Mouse (Mus musculus): ENCODE measurements around the gene Ppp2r5a. TPM values are rescaled to one million over a fixed set of nuclear protein-coding genes. Genes with fewer than 3 reads are reported as not detected.

The Ppp2r5a gene
- total and polyA plus RNA-seq, 3 experiments = 40.3 to 96.7 (median 62.0) TPM

- H3K9me3 ChIP-seq (replicated peaks; ENCODE audit: low read length) = no peaks in the 10 kb centered on the region
- H3K27me3 ChIP-seq (replicated peaks) = no peaks in the 10 kb centered on the region
- peaks cover 56% of the 10 kb centered on the region for H3K79me2 ChIP-seq (replicated peaks; ENCODE audit: control insufficient read depth, extremely low read depth, insufficient read depth, poor library complexity, severe bottlenecking)
- in situ Hi-C loops (cut with MboI; ENCODE audit: low pct_ligation_motif_present, low pct_unique_long_range_greater_than_20kb, low sequenced_read_pairs) (loop anchor here (10.0 kb wide), 1 partner anchor 151 kb away; no protein-coding TSS in a partner anchor), dilution Hi-C loops (cut with MboI; ENCODE audit: extremely low pct_ligation_motif_present, extremely low pct_unique_long_range_greater_than_20kb, low sequenced_read_pairs) (no loop called here)
- TF ChIP-seq E2F4 (IDR thresholded peaks at IDR 0.05; ENCODE audit: insufficient replicate concordance, low read depth, low read length) (no peak), MAZ (IDR thresholded peaks at IDR 0.05; ENCODE audit: low read depth, low read length) (no peak), SMC3 (IDR thresholded peaks at IDR 0.05; ENCODE audit: low read depth, low read length) (no peak), NRF1 (IDR thresholded peaks at IDR 0.05; ENCODE audit: low read depth, low read length) (no peak), ELF1 (IDR thresholded peaks at IDR 0.05; ENCODE audit: low read depth, low read length) (no peak), ZC3H11A (IDR thresholded peaks at IDR 0.05; ENCODE audit: low read depth, low read length) (no peak), BHLHE40 (IDR thresholded peaks at IDR 0.05; ENCODE audit: low read depth, low read length) (no peak), MAFK (IDR thresholded peaks at IDR 0.05; ENCODE audit: insufficient replicate concordance, low read length) (no peak), ZNF384 (IDR thresholded peaks at IDR 0.05; ENCODE audit: low read depth, low read length) (no peak), CTCF (conservative IDR thresholded peaks at IDR 0.05 in 1 of 2, IDR thresholded peaks at IDR 0.05 in 1 of 2; ENCODE audit: low read depth in 2 of 2, low read length in 2 of 2) (no peak), MEF2A (IDR thresholded peaks at IDR 0.05; ENCODE audit: borderline replicate concordance, low read depth, low read length) (no peak)
- H3K27ac ChIP-seq (ENCODE audit: insufficient read depth, low read depth) = no peak overlapping the region
- no peaks in the 10 kb centered on the region for H3K36me3 ChIP-seq (replicated peaks in 1 of 2; ENCODE audit: control insufficient read depth in 1 of 2, insufficient read depth in 1 of 2, low read length in 1 of 2)
- peaks cover 0 to 24% of the 10 kb centered on the region in 2 experiments; a peak in 2 of 4 replicates for H3K4me1 ChIP-seq (ENCODE audit: control insufficient read depth in 1 of 2, insufficient read depth in 2 of 2)
- no peak for DNase-seq (ENCODE audit: extremely low read depth)
- H3K4me3 ChIP-seq (replicated peaks in 1 of 3; ENCODE audit: low read depth in 2 of 3, low read length in 2 of 3, poor library complexity in 1 of 3) = peak overlapping the region; percentile 47 to 91 (median 89)
- H3K9ac ChIP-seq (ENCODE audit: insufficient read depth, low read depth) = peak overlapping the region; percentile 87
- H3K4me2 ChIP-seq (ENCODE audit: insufficient read depth, low read depth, poor library complexity, severe bottlenecking) = peak overlapping the region; percentile 78; the same call in 1 of the 2 replicates
Observed at GRCm38 (mm10) chr1:191394126-191394525, 8.9 kb downstream of the Ppp2r5a start.

- dilution Hi-C loops (cut with MboI; ENCODE audit: extremely low pct_ligation_motif_present, extremely low pct_unique_long_range_greater_than_20kb, low sequenced_read_pairs) = no loop called here
- TF ChIP-seq MAX (IDR thresholded peaks at IDR 0.05; ENCODE audit: low read length) (no peak), IRF4 (IDR thresholded peaks at IDR 0.05; ENCODE audit: low read depth, low read length) (0 out of 2 replicates have a peak, but pooled peaks have one; percentile 15), CHD1 (IDR thresholded peaks at IDR 0.05; ENCODE audit: low read depth, low read length) (no peak), ZNF384 (IDR thresholded peaks at IDR 0.05; ENCODE audit: low read depth, low read length) (peak; percentile 78), USF2 (conservative IDR thresholded peaks at IDR 0.05; ENCODE audit: low read depth, low read length) (no peak), RCOR1 (conservative IDR thresholded peaks at IDR 0.05; ENCODE audit: low read depth, low read length) (no peak), JUN (IDR thresholded peaks at IDR 0.05; ENCODE audit: insufficient read depth, low read depth, low read length) (no peak), SMC3 (IDR thresholded peaks at IDR 0.05; ENCODE audit: low read depth, low read length) (no peak), ZKSCAN1 (IDR thresholded peaks at IDR 0.05; ENCODE audit: borderline replicate concordance, low read depth, low read length) (no peak), MXI1 (IDR thresholded peaks at IDR 0.05; ENCODE audit: low read depth, low read length) (no peak), MAFK (IDR thresholded peaks at IDR 0.05; ENCODE audit: insufficient replicate concordance, low read length) (no peak), SIN3A (IDR thresholded peaks at IDR 0.05; ENCODE audit: low read length) (peak; percentile 60; the same call in 1 of the 2 replicates), ETS1 (conservative IDR thresholded peaks at IDR 0.05; ENCODE audit: low read depth, low read length) (no peak), CTCF (conservative IDR thresholded peaks at IDR 0.05 in 1 of 2, IDR thresholded peaks at IDR 0.05 in 1 of 2; ENCODE audit: low read depth in 2 of 2, low read length in 2 of 2) (0 out of 4 replicates have a peak, but pooled peaks of 1 of the 2 experiments have one; percentile 13), MAZ (IDR thresholded peaks at IDR 0.05; ENCODE audit: low read depth, low read length) (no peak)
- in situ Hi-C loops (cut with MboI; ENCODE audit: low pct_ligation_motif_present, low pct_unique_long_range_greater_than_20kb, low sequenced_read_pairs) = loop anchor here (10.0 kb wide), 1 partner anchor 151 kb away; no protein-coding TSS in a partner anchor
- H3K4me2 ChIP-seq (ENCODE audit: insufficient read depth, low read depth, poor library complexity, severe bottlenecking) = no peak overlapping the region
- H3K9me3 ChIP-seq (replicated peaks; ENCODE audit: low read length) = no peaks in the 10 kb centered on the region
- H3K79me2 ChIP-seq (replicated peaks; ENCODE audit: control insufficient read depth, extremely low read depth, insufficient read depth, poor library complexity, severe bottlenecking) = peaks cover 56% of the 10 kb centered on the region
- H3K27ac ChIP-seq (ENCODE audit: insufficient read depth, low read depth) = no peak overlapping the region
- peaks cover 0 to 24% of the 10 kb centered on the region in 2 experiments; a peak in 2 of 4 replicates for H3K4me1 ChIP-seq (ENCODE audit: control insufficient read depth in 1 of 2, insufficient read depth in 2 of 2)
- no peaks in the 10 kb centered on the region for H3K27me3 ChIP-seq (replicated peaks)
- H3K9ac ChIP-seq (ENCODE audit: insufficient read depth, low read depth) = peak overlapping the region; percentile 87; the same call in 1 of the 2 replicates
- H3K4me3 ChIP-seq (replicated peaks in 1 of 3; ENCODE audit: low read depth in 2 of 3, low read length in 2 of 3, poor library complexity in 1 of 3) = peak overlapping the region in 2 of 3 experiments; percentile 89 to 91
- no peaks in the 10 kb centered on the region for H3K36me3 ChIP-seq (replicated peaks in 1 of 2; ENCODE audit: control insufficient read depth in 1 of 2, insufficient read depth in 1 of 2, low read length in 1 of 2)
- DNase-seq (ENCODE audit: extremely low read depth) = no peak
Observed at GRCm38 (mm10) chr1:191393536-191393935, 9.5 kb downstream of the Ppp2r5a start.

Measured in CH12.LX (cell line).